Mouse (Mus musculus): ENCODE data around the gene Kctd15. TPM values are rescaled to one million over a fixed set of nuclear protein-coding genes. Genes with fewer than 3 reads are reported as not detected.

Gene Kctd15
- polyA plus RNA-seq, 1 experiment from 2014 or later, result 35.8 TPM

DNA sequence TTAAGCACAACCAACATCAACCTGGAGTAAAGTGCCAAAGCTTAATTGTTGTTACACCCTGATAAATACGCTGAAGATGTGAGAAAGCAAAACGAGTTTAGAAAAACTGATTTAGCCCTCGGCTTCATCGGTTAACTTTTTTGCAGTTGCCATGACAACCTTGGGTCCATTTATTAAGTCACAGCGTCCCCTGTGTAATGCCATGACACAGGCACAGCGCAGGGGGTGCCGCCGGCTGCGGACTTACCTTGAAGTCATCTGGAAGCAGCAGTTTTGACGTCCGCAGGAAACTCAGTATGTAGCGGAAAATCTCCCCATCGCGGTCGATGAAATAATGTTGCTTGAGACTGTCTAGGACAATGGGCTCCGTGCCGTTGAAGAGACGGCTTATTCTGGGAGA is 11.9 kb downstream of the Kctd15 start:
- H3K4me2 ChIP-seq (replicated peaks), result no peak overlapping the region
- H3K9ac ChIP-seq (replicated peaks), result no peak overlapping the region
- ATAC-seq (ENCODE audit: low FRiP score, low read depth), result no peak
- H3K36me3 ChIP-seq, result peaks cover 100% of the 10 kb centered on the region
- no peak overlapping the region for H3K27ac ChIP-seq (replicated peaks)
- WGBS, result 82% methylated on average over 18 of the region's 18 CpGs
- peaks cover 8% of the 10 kb centered on the region; the same call in 1 of the 2 replicates for H3K4me1 ChIP-seq
- H3K4me3 ChIP-seq, result no peak overlapping the region
- no peaks in the 10 kb centered on the region for H3K9me3 ChIP-seq
- no peaks in the 10 kb centered on the region for H3K27me3 ChIP-seq

DNA sequence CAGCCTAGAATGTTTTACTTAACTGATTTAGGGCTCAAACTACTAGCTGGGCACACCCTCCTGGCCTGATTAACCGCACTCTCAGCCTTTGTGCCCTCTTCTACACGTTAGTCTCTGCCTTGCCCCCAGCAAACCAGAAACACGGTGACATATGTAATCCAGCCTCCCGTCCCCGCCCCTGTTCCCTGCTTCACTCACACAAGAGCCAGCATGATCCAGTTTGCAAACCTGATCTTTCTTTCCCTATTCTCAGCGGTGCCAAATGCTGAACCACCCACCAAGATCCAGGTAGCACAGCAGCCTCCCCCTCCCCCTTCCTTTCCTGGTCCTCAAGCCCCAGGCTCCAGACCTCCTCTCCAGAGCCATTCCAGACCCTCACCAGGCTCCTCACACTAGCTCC is 13.2 kb downstream of the Kctd15 start:
- Histone ChIP-seq H3K36me3 (peaks cover 100% of the 10 kb centered on the region), H3K27me3 (no peaks in the 10 kb centered on the region), H3K4me3 (no peak overlapping the region), H3K27ac (replicated peaks) (no peak overlapping the region), H3K9me3 (no peaks in the 10 kb centered on the region), H3K4me1 (0 out of 2 replicates have a peak, but pooled peaks cover 5% of the 10 kb centered on the region), H3K9ac (replicated peaks) (0 out of 2 replicates have a peak overlapping the region, but pooled peaks have one; percentile 24), H3K4me2 (replicated peaks) (no peak overlapping the region)
- no peak for ATAC-seq (ENCODE audit: low FRiP score, low read depth)
- 83% methylated on average over 6 of the region's 6 CpGs for WGBS

DNA sequence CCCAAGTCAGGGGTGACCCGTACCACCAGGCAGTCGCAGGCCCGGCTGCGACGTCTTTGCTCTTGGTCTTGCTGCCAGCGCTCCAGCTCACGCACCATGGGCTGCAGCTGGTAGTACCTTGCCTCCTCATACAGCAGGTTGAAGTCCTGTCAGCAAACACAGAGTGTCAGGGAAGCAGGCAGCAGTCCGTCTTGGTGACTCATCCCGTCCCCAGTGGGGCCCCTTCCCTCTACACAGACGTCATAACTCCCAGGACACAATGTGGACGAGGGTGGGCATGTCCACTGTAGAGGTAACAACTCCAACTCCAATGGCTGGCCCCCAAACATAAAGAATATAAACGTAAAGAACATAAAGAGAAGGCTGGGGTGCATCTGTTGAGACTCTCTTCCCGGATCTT is 14.6 kb downstream of the Kctd15 start:
- Histone ChIP-seq H3K36me3 (peaks cover 90% of the 10 kb centered on the region), H3K4me1 (no peaks in the 10 kb centered on the region), H3K4me2 (replicated peaks) (no peak overlapping the region), H3K27ac (replicated peaks) (no peak overlapping the region; the same call in 1 of the 2 replicates), H3K4me3 (no peak overlapping the region), H3K27me3 (no peaks in the 10 kb centered on the region), H3K9ac (replicated peaks) (no peak overlapping the region), H3K9me3 (no peaks in the 10 kb centered on the region)
- 92% methylated on average over 13 of the region's 13 CpGs for WGBS
- no peak for ATAC-seq (ENCODE audit: low FRiP score, low read depth)

DNA sequence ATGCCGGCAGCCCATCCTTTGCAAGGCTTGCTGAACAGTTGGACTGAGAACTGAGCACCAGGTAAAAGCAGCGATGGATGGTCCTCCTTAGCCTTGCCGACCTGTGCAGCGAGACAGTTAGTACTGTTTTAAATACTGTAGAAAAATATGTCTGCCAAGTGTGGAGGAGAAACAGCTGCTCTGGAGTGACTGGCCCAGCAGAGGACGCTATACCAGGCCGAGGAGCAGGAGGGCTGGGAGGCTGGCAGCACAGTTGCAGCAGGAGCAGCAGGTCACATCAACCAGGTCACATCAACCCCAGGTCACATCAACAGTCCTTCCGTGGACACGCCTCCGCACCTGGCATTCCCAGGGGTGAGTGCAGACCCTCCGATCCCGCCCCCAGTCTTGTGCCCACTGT is 16.7 kb downstream of the Kctd15 start:
- Histone ChIP-seq H3K4me1 (no peaks in the 10 kb centered on the region), H3K27me3 (no peaks in the 10 kb centered on the region), H3K4me3 (no peak overlapping the region), H3K9me3 (no peaks in the 10 kb centered on the region), H3K9ac (replicated peaks) (no peak overlapping the region), H3K4me2 (replicated peaks) (no peak overlapping the region), H3K36me3 (peaks cover 68% of the 10 kb centered on the region), H3K27ac (replicated peaks) (0 out of 2 replicates have a peak overlapping the region, but pooled peaks have one; percentile 4)
- no peak for ATAC-seq (ENCODE audit: low FRiP score, low read depth)
- 87% methylated on average over 11 of the region's 11 CpGs for WGBS

DNA sequence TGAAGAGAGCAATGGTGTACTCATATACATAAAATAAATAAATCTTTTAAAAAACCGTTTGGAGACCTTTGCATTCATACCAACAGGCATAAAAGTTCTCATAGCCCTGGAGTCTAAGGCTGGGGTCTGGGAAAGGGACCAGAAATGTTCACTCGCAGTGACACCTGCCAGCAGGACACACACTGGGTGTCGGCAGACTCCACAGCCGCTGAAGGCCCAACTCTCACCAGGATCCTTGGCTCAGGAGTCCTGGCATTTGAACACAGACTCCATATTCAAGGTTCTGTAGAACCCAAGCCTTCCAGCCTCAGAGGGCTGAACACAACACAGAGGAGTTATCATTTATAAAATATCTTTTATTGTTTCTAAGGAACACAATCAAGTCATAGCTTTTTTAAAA is 19.9 kb downstream of the Kctd15 start:
- no peak for ATAC-seq (ENCODE audit: low FRiP score, low read depth)
- Histone ChIP-seq H3K4me2 (replicated peaks) (no peak overlapping the region), H3K36me3 (peaks cover 37% of the 10 kb centered on the region), H3K4me1 (no peaks in the 10 kb centered on the region), H3K27me3 (no peaks in the 10 kb centered on the region), H3K9ac (replicated peaks) (no peak overlapping the region), H3K9me3 (no peaks in the 10 kb centered on the region), H3K4me3 (no peak overlapping the region), H3K27ac (replicated peaks) (no peak overlapping the region)
- WGBS, result 83% methylated on average over 4 of the region's 4 CpGs

DNA sequence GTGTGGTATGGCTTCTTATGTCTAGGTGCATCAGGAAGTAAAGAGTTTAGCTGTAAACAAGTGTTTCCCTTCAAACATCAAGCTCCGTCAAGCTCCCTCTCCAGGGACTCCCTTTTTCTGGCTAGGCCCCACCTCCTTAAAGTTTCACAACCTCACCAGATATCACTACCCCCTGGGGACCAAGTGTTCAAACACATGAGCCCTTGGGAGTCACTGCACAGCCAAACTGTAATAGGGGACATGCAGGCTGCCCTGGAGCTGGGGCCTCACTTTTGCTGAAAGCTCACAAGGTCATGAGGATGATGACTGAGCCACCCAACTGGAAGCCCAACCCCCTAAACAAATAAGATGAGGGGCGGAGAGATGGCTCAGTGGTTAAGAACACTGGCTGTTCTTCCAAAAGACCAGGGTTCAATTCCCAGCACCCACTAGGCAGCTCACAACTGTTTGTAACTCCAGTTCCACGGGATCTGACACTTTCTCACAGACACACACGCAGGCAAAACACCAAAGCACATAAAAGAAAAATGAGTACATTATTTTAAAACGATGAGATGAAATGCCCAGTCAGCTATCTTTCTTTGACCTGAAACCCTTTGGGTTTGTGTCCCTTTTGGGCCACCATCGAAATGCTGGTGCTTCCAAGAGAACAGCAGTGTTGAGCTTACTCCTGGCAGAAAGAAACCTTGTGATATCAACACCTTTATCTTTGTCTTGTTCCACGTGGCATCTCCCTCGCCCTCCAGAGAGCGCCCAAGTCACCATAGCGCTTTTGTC is 23.4 kb downstream of the Kctd15 start:
- WGBS, result 84% methylated on average over 10 of the region's 10 CpGs
- H3K36me3 ChIP-seq, result peaks cover 2% of the 10 kb centered on the region
- ATAC-seq (ENCODE audit: low FRiP score, low read depth), result no peak

DNA sequence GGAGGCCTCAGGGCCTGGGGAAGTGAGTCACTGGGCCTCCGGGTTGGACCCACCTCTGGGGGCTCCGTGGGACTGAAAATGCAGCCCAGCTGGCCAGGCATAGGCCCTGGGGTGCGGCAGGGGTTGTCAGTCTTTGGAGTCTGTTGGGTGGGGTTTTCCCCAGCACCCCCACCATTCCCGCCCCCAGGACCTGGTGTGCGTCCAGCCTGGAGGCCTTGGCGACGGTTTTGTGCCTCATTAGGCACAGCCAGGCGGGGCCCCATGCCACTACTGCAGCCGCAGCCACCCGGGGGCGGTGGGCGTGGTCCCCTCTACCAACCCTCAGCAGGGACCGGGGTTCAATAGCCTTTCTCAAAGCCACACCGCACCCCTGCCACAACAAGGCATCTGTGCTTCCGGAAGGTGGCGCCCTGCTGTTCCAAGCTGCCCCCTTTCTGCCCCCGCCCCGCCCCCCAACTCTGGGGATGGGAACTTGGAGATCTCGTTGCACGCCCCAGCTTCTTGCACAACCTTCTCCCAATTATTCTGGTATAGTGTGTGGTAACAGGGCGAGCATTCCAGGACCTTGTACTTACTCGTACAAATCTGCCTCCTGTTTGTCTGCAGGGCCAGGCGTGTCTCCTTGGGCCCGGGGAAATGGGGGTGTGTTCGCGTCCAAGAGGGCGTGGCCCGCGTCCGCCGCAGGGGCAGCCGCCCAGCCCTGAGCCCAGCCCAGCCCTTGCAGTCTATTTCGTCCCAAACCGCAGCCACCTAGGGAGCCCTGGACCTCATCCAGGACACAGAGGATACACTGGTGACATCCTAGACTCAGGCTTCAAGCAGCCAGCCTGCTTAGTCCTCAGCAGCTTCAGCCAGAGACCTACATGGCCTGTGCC is 26.1 kb downstream of the Kctd15 start:
- H3K36me3 ChIP-seq, result no peaks in the 10 kb centered on the region
- ATAC-seq (ENCODE audit: low FRiP score, low read depth), result peak; percentile 82
- H3K4me2 ChIP-seq (replicated peaks), result peak overlapping the region; percentile 63
- H3K4me3 ChIP-seq, result peak overlapping the region; percentile 38
- H3K9ac ChIP-seq (replicated peaks), result peak overlapping the region; percentile 49; the same call in 1 of the 2 replicates
- peak overlapping the region; percentile 56 for H3K27ac ChIP-seq (replicated peaks)
- no peaks in the 10 kb centered on the region; the same call in 1 of the 2 replicates for H3K27me3 ChIP-seq
- under 1% methylated on average over 34 of the region's 34 CpGs for WGBS
- peaks cover 14% of the 10 kb centered on the region for H3K4me1 ChIP-seq
- H3K9me3 ChIP-seq, result no peaks in the 10 kb centered on the region

More for the DNA sequence above, 23.4 kb downstream of the Kctd15 start:
- Histone ChIP-seq H3K4me2 (replicated peaks) (no peak overlapping the region), H3K4me1 (peaks cover 14% of the 10 kb centered on the region), H3K27ac (replicated peaks) (no peak overlapping the region), H3K4me3 (no peak overlapping the region), H3K9me3 (no peaks in the 10 kb centered on the region), H3K27me3 (no peaks in the 10 kb centered on the region; the same call in 1 of the 2 replicates), H3K9ac (replicated peaks) (no peak overlapping the region)

DNA sequence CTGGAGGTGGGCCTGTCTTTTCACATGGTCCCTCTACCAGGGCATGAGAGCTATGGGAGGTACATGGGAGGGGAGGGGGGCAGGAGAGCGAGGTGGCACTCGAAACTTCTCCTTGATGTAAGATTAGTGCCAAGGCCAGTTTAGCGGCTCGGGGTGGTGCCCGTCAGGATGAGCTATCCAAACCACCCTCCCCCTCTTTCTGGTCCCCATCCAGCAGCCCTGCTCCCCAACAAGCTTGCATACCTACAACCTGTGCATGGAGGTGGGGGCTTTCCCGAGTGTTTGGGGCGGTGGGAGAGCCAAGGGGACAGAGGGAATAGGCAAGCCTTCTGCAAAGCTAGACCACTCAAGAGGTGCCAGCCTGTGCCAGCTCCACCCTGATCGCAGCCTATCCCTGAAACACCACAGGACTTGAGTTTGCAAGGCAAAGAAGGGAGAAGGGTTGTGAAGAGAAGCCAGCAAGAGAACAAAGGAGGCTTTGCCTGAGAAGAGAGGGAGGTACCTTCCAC is 26.8 kb downstream of the Kctd15 start:
- H3K4me3 ChIP-seq, result peak overlapping the region; percentile 38
- 61% methylated on average over 8 of the region's 8 CpGs for WGBS
- H3K27ac ChIP-seq (replicated peaks), result peak overlapping the region; percentile 56
- peak; percentile 36 for ATAC-seq (ENCODE audit: low FRiP score, low read depth)
- no peaks in the 10 kb centered on the region for H3K36me3 ChIP-seq
- H3K27me3 ChIP-seq, result no peaks in the 10 kb centered on the region; the same call in 1 of the 2 replicates
- H3K9ac ChIP-seq (replicated peaks), result peak overlapping the region; percentile 49; the same call in 1 of the 2 replicates
- H3K4me1 ChIP-seq, result peaks cover 14% of the 10 kb centered on the region
- peak overlapping the region; percentile 63 for H3K4me2 ChIP-seq (replicated peaks)
- H3K9me3 ChIP-seq, result no peaks in the 10 kb centered on the region

DNA sequence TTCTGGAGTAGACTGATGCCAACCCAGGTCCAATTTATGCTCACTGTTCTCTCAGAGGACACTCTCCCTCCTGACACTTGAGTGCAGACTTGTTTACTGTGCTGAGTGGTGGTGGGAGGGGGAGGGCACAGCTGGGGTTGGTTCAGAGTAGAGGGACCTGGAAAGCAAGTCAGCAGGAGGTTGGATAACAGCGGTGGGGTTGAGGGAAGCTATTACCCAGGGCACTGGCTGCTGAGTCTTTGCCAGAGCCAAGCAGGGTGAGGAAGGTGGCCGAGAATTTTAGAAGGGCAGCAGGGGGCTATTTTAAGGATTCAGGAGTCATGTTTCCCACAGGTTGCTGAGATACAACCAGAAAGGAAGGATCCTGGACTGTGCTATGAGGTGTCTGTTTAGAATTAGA is 36.1 kb downstream of the Kctd15 start:
- Histone ChIP-seq H3K36me3 (no peaks in the 10 kb centered on the region), H3K4me2 (replicated peaks) (no peak overlapping the region), H3K4me3 (no peak overlapping the region), H3K9me3 (0 out of 2 replicates have a peak, but pooled peaks cover 5% of the 10 kb centered on the region), H3K4me1 (no peaks in the 10 kb centered on the region), H3K27me3 (no peaks in the 10 kb centered on the region), H3K9ac (replicated peaks) (no peak overlapping the region), H3K27ac (replicated peaks) (no peak overlapping the region)
- ATAC-seq (ENCODE audit: low FRiP score, low read depth), result no peak
- WGBS, result 35% methylated on average over 2 of the region's 2 CpGs

DNA sequence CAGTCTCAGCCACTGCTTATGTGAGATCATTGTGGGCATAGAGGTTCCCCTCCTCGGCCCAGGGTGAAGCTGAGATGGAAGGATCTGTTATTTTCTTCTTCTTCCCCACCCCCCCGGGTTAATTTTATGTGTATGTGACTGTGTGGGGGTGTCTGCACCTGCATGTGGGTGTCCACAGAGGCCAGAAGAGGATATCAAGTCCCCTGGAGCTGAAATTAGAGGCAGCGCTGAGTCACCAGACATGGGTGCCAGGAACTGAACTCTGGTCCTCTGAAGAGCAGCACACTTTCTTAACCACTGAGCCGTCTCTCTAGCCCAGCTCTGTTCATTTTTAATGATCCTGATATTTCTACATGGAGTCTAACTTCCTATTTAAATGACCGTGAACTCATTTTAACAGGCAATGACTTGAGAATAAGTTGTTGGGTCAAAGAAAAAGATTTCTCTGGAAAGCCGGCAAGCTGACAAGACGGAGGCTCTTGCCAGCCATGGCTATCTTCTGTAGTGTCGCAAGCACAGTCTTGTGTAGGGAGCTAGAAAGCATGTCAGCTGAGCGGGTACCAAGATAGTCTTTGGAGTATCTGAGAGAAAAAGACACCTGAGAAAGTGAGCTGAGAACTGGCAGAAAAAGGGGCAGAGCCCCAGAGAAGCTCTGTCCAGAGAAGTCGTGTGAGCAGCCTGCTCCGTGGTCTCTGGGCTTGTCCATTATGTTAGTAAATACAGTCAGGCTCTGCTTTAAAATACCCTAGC is 38.2 kb downstream of the Kctd15 start:
- Histone ChIP-seq H3K27ac (replicated peaks) (no peak overlapping the region), H3K36me3 (no peaks in the 10 kb centered on the region), H3K4me2 (replicated peaks) (no peak overlapping the region), H3K9ac (replicated peaks) (no peak overlapping the region), H3K4me3 (no peak overlapping the region), H3K4me1 (no peaks in the 10 kb centered on the region), H3K27me3 (no peaks in the 10 kb centered on the region), H3K9me3 (0 out of 2 replicates have a peak, but pooled peaks cover 5% of the 10 kb centered on the region)
- no peak for ATAC-seq (ENCODE audit: low FRiP score, low read depth)
- 90% methylated on average over 11 of the region's 11 CpGs for WGBS

DNA sequence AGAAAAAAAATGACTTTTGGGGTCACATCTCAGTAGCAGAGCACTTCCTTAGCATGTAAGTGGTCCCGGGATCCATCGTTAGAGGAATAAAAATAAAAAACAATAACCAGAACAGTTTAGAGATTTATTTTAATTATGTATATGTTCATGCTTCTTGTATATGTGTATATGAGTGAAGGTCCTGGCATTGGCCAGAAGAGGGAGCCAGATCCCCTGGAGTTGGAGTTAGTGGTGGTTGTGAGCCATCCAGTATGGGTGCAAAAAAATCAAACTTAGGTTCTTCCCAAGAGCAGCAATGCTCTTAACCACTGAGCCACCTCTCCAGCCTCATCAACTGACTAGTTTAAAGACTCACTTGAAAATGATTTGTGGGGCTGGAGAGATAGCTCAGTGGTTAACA is 40.3 kb downstream of the Kctd15 start:
- Histone ChIP-seq H3K9ac (replicated peaks) (no peak overlapping the region), H3K4me3 (no peak overlapping the region), H3K27me3 (no peaks in the 10 kb centered on the region), H3K36me3 (no peaks in the 10 kb centered on the region), H3K4me1 (no peaks in the 10 kb centered on the region), H3K27ac (replicated peaks) (no peak overlapping the region), H3K4me2 (replicated peaks) (no peak overlapping the region), H3K9me3 (0 out of 2 replicates have a peak, but pooled peaks cover 5% of the 10 kb centered on the region)
- ATAC-seq (ENCODE audit: low FRiP score, low read depth), result no peak
- 91% methylated on average over 2 of the region's 2 CpGs for WGBS

All from midbrain, embryonic 12.5 days (tissue).